Mouse (Mus musculus): Measurements from ENCODE around the gene Cpsf4l. TPM values are rescaled to one million over a fixed set of nuclear protein-coding genes. Genes with fewer than 3 reads are reported as not detected.

Cpsf4l gene
- total RNA-seq, 2 experiments from 2014 or later = not detected

GRCm38 (mm10) chr11:113709272-113709671, 545 bp downstream of the Cpsf4l start:
- no peak for ATAC-seq (replicated peaks; ENCODE audit: low FRiP score, low TSS enrichment, poor library complexity, severe bottlenecking)

- no peak for ATAC-seq (replicated peaks; ENCODE audit: low FRiP score, low TSS enrichment, poor library complexity, severe bottlenecking)
Observed at GRCm38 (mm10) chr11:113708629-113709213, 1.1 kb downstream of the Cpsf4l start.

GRCm38 (mm10) chr11:113705966-113706652, 3.7 kb downstream of the Cpsf4l start:
- no peak for ATAC-seq (replicated peaks; ENCODE audit: low FRiP score, low TSS enrichment, poor library complexity, severe bottlenecking)

GRCm38 (mm10) chr11:113703758-113704157, 6.1 kb downstream of the Cpsf4l start:
- ATAC-seq (replicated peaks; ENCODE audit: low FRiP score, low TSS enrichment, poor library complexity, severe bottlenecking) = peak; percentile 80

- no peak for ATAC-seq (replicated peaks; ENCODE audit: low FRiP score, low TSS enrichment, poor library complexity, severe bottlenecking)
Observed at GRCm38 (mm10) chr11:113699643-113700042, 10.2 kb downstream of the Cpsf4l start.

- no peak for ATAC-seq (replicated peaks; ENCODE audit: low FRiP score, low TSS enrichment, poor library complexity, severe bottlenecking)
Observed at GRCm38 (mm10) chr11:113698013-113698545, 11.7 kb downstream of the Cpsf4l start.

- no peak for ATAC-seq (replicated peaks; ENCODE audit: low FRiP score, low TSS enrichment, poor library complexity, severe bottlenecking)
Observed at GRCm38 (mm10) chr11:113697571-113697970, 12.2 kb downstream of the Cpsf4l start.

- ATAC-seq (replicated peaks; ENCODE audit: low FRiP score, low TSS enrichment, poor library complexity, severe bottlenecking) = no peak
Observed at GRCm38 (mm10) chr11:113691851-113692250, 18.0 kb downstream of the Cpsf4l start.

GRCm38 (mm10) chr11:113691318-113691717, 18.5 kb downstream of the Cpsf4l start:
- ATAC-seq (replicated peaks; ENCODE audit: low FRiP score, low TSS enrichment, poor library complexity, severe bottlenecking) = no peak

GRCm38 (mm10) chr11:113690506-113690905, 19.3 kb downstream of the Cpsf4l start:
- ATAC-seq (replicated peaks; ENCODE audit: low FRiP score, low TSS enrichment, poor library complexity, severe bottlenecking) = no peak

- ATAC-seq (replicated peaks; ENCODE audit: low FRiP score, low TSS enrichment, poor library complexity, severe bottlenecking) = no peak
Observed at GRCm38 (mm10) chr11:113687031-113687430, 22.8 kb downstream of the Cpsf4l start.

GRCm38 (mm10) chr11:113684707-113685426, 24.9 kb downstream of the Cpsf4l start:
- ATAC-seq (replicated peaks; ENCODE audit: low FRiP score, low TSS enrichment, poor library complexity, severe bottlenecking) = no peak

- ATAC-seq (replicated peaks; ENCODE audit: low FRiP score, low TSS enrichment, poor library complexity, severe bottlenecking) = peak; percentile 80
Observed at GRCm38 (mm10) chr11:113683957-113684706, 25.7 kb downstream of the Cpsf4l start, which contains the start of the genes Fam104a and D11Wsu47e. Fam104a (minus strand) TSS chr11:113684155. D11Wsu47e (plus strand) TSS chr11:113684412.

GRCm38 (mm10) chr11:113683627-113683956, 26.2 kb downstream of the Cpsf4l start:
- peak; percentile 12; the same call in 1 of the 2 replicates for ATAC-seq (replicated peaks; ENCODE audit: low FRiP score, low TSS enrichment, poor library complexity, severe bottlenecking)

- ATAC-seq (replicated peaks; ENCODE audit: low FRiP score, low TSS enrichment, poor library complexity, severe bottlenecking) = peak; percentile 38
Observed at GRCm38 (mm10) chr11:113682897-113683626, 26.8 kb downstream of the Cpsf4l start.

GRCm38 (mm10) chr11:113681979-113682378, 27.8 kb downstream of the Cpsf4l start:
- no peak for ATAC-seq (replicated peaks; ENCODE audit: low FRiP score, low TSS enrichment, poor library complexity, severe bottlenecking)

- peak; percentile 39 for ATAC-seq (replicated peaks; ENCODE audit: low FRiP score, low TSS enrichment, poor library complexity, severe bottlenecking)
Observed at GRCm38 (mm10) chr11:113680954-113681353, 28.9 kb downstream of the Cpsf4l start.

- no peak for ATAC-seq (replicated peaks; ENCODE audit: low FRiP score, low TSS enrichment, poor library complexity, severe bottlenecking)
Observed at GRCm38 (mm10) chr11:113678373-113678772, 31.4 kb downstream of the Cpsf4l start.

- no peak for ATAC-seq (replicated peaks; ENCODE audit: low FRiP score, low TSS enrichment, poor library complexity, severe bottlenecking)
Observed at GRCm38 (mm10) chr11:113677378-113677777, 32.4 kb downstream of the Cpsf4l start.

Measured in megakaryocyte-erythroid progenitor cell, adult 5-6 weeks (primary cell).